Mouse (Mus musculus): Measurements from ENCODE around the gene Gucy2c. TPM values are rescaled to one million over a fixed set of nuclear protein-coding genes. Genes with fewer than 3 reads are reported as not detected.

Gene Gucy2c
- polyA plus RNA-seq, 1 experiment from 2014 or later, result not detected

- Histone ChIP-seq H3K9me3 (ENCODE audit: control insufficient read depth, low read length) (no peaks in the 10 kb centered on the region), H3K4me2 (ENCODE audit: low read length) (peak overlapping the region; percentile 91), H3K36me3 (ENCODE audit: control insufficient read depth, insufficient read depth, low read length) (peaks cover 20% of the 10 kb centered on the region), H3K27ac (replicated peaks in 1 of 2; ENCODE audit: control insufficient read depth in 1 of 2, insufficient read depth in 1 of 2, low read depth in 2 of 2, low read length in 2 of 2) (peak overlapping the region in 1 of 2 experiments; percentile 33; a peak in 1 of 4 replicates), H3K9ac (ENCODE audit: low read length) (peak overlapping the region; percentile 78), H3K4me1 (ENCODE audit: control insufficient read depth in 2 of 2, insufficient read depth in 2 of 2, low read length in 2 of 2) (peaks cover 7 to 14% of the 10 kb centered on the region in 2 experiments), H3K27me3 (ENCODE audit: control insufficient read depth, insufficient read depth, low read length) (no peaks in the 10 kb centered on the region), H3K4me3 (ENCODE audit: control insufficient read depth in 1 of 2, insufficient read depth in 1 of 2, low read depth in 1 of 2, low read length in 2 of 2) (peak overlapping the region; percentile 77 to 90)
- peak; percentile 5; the same call in 1 of the 2 replicates for ATAC-seq (ENCODE audit: insufficient number of reproducible peaks, insufficient read depth, low FRiP score, low read depth)
- WGBS, result under 1% methylated on average over 28 of the region's 28 CpGs
These were observed 27.1 kb upstream of the Gucy2c start for GRCm38 (mm10) chr6:136808631-136809046.

DNA sequence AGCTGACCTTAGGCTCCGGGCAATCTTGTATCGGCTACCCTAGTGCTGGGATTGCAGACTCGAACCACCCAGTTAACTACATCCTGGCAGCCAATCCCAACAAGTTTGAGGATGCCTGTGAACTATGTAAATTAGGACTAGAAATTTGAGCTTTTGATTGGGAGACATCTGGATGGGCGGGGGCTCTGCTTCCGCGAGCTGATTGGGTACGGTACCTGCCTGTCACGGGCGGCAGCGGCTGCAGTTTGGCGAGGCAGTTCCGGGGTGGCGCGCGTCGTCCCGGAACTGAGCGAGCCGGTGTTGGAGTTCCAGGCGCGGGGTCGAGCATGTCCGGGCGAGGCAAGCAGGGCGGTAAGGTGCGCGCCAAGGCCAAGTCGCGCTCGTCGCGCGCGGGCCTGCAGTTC lies 26.5 kb upstream of the Gucy2c start, which contains the start of gene H2afj:
H2afj (plus strand) TSS at position 231 of the 404 bp plus-strand sequence.
- WGBS, result under 1% methylated on average over 34 of the region's 34 CpGs
- H3K4me3 ChIP-seq (ENCODE audit: control insufficient read depth in 1 of 2, insufficient read depth in 1 of 2, low read depth in 1 of 2, low read length in 2 of 2), result peak within 1 kb of the TSS; percentile 77 to 90
- H3K4me2 ChIP-seq (ENCODE audit: low read length), result peak within 1 kb of the TSS; percentile 91
- no peaks in the 10 kb centered on the region for H3K9me3 ChIP-seq (ENCODE audit: control insufficient read depth, low read length)
- peaks cover 7 to 18% of the 10 kb centered on the region in 2 experiments for H3K4me1 ChIP-seq (ENCODE audit: control insufficient read depth in 2 of 2, insufficient read depth in 2 of 2, low read length in 2 of 2)
- peaks cover 13% of the 10 kb centered on the region for H3K36me3 ChIP-seq (ENCODE audit: control insufficient read depth, insufficient read depth, low read length)
- H3K27me3 ChIP-seq (ENCODE audit: control insufficient read depth, insufficient read depth, low read length), result no peaks in the 10 kb centered on the region
- H3K9ac ChIP-seq (ENCODE audit: low read length), result peak within 1 kb of the TSS; percentile 78
- ATAC-seq (ENCODE audit: insufficient number of reproducible peaks, insufficient read depth, low FRiP score, low read depth), result peak; percentile 88
- peak within 1 kb of the TSS; percentile 52 to 71; a peak in 3 of 4 replicates for H3K27ac ChIP-seq (replicated peaks in 1 of 2; ENCODE audit: control insufficient read depth in 1 of 2, insufficient read depth in 1 of 2, low read depth in 2 of 2, low read length in 2 of 2)

DNA sequence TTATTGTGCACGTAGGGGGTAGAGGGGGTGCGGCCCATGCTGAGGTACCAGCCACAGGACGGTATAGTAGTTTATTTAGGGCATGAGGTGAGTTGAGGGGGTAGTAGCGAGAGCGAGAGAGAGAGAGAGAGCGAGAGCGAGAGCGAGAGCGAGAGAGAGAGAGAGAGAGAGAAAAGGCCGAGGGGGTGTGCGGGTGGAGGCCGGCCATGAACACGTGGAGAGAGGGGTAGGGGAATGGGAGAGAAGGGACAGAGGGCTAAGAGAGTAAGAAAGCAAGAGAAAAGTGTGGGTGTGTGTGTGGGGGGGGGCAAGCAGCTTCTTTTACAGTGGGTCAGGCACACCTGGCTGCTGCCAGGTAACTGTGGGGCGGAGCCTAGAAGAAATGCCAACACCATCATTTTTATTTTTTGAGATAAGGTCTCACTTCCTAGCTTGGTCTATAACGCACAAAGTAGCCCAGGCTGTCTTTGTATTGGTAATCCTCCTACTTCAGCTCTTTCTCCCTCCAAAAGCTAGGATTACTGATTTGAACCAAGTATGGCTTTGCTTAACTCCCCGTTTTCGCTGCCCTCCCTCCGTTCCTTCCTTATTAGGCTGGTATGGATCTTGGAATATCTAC lies 25.9 kb upstream of the Gucy2c start:
- peak overlapping the region; percentile 52 to 71; a peak in 3 of 4 replicates for H3K27ac ChIP-seq (replicated peaks in 1 of 2; ENCODE audit: control insufficient read depth in 1 of 2, insufficient read depth in 1 of 2, low read depth in 2 of 2, low read length in 2 of 2)
- no peak for ATAC-seq (ENCODE audit: insufficient number of reproducible peaks, insufficient read depth, low FRiP score, low read depth)
- H3K36me3 ChIP-seq (ENCODE audit: control insufficient read depth, insufficient read depth, low read length), result peaks cover 8% of the 10 kb centered on the region
- peaks cover 7 to 21% of the 10 kb centered on the region in 2 experiments for H3K4me1 ChIP-seq (ENCODE audit: control insufficient read depth in 2 of 2, insufficient read depth in 2 of 2, low read length in 2 of 2)
- H3K4me3 ChIP-seq (ENCODE audit: control insufficient read depth in 1 of 2, insufficient read depth in 1 of 2, low read depth in 1 of 2, low read length in 2 of 2), result peak overlapping the region; percentile 37 to 77
- no peaks in the 10 kb centered on the region for H3K9me3 ChIP-seq (ENCODE audit: control insufficient read depth, low read length)
- H3K4me2 ChIP-seq (ENCODE audit: low read length), result peak overlapping the region; percentile 91
- H3K27me3 ChIP-seq (ENCODE audit: control insufficient read depth, insufficient read depth, low read length), result no peaks in the 10 kb centered on the region
- peak overlapping the region; percentile 67 for H3K9ac ChIP-seq (ENCODE audit: low read length)
- 24% methylated on average over 18 of the region's 18 CpGs for WGBS

DNA sequence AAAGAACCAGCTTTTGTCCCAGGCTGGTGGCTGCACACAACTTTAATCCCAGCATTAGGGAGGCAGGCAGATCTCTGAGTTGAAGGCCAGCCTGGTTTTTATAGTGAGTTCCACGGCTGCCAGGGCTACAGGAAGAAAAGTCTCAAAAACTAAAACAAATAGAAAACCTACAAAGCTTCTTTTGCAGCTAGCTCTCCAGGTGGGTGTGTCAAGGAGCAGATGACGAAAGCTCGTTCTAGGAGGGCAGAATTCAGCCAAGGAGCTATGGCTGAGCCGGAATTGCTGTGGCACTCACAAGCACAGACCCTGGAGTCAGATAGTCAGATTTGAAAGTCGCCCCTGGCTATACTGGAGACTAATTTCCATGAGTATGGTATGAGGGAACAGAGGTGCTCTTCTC lies 25.3 kb upstream of the Gucy2c start:
- H3K4me2 ChIP-seq (ENCODE audit: low read length), result peak overlapping the region; percentile 91; the same call in 1 of the 2 replicates
- no peaks in the 10 kb centered on the region for H3K27me3 ChIP-seq (ENCODE audit: control insufficient read depth, insufficient read depth, low read length)
- H3K36me3 ChIP-seq (ENCODE audit: control insufficient read depth, insufficient read depth, low read length), result peaks cover 1% of the 10 kb centered on the region; the same call in 1 of the 2 replicates
- no peaks in the 10 kb centered on the region for H3K9me3 ChIP-seq (ENCODE audit: control insufficient read depth, low read length)
- H3K4me1 ChIP-seq (ENCODE audit: control insufficient read depth in 2 of 2, insufficient read depth in 2 of 2, low read length in 2 of 2), result peaks cover 7 to 21% of the 10 kb centered on the region in 2 experiments
- no peak overlapping the region for H3K4me3 ChIP-seq (ENCODE audit: control insufficient read depth in 1 of 2, insufficient read depth in 1 of 2, low read depth in 1 of 2, low read length in 2 of 2)
- WGBS, result 79% methylated on average over 5 of the region's 5 CpGs
- H3K9ac ChIP-seq (ENCODE audit: low read length), result no peak overlapping the region
- no peak overlapping the region for H3K27ac ChIP-seq (replicated peaks in 1 of 2; ENCODE audit: control insufficient read depth in 1 of 2, insufficient read depth in 1 of 2, low read depth in 2 of 2, low read length in 2 of 2)
- no peak for ATAC-seq (ENCODE audit: insufficient number of reproducible peaks, insufficient read depth, low FRiP score, low read depth)

- ATAC-seq (ENCODE audit: insufficient number of reproducible peaks, insufficient read depth, low FRiP score, low read depth), result no peak
- H3K27me3 ChIP-seq (ENCODE audit: control insufficient read depth, insufficient read depth, low read length), result no peaks in the 10 kb centered on the region
- 82% methylated on average over 1 of the region's 1 CpGs for WGBS
- peak overlapping the region in 1 of 2 experiments; percentile 100; a peak in 1 of 4 replicates for H3K27ac ChIP-seq (replicated peaks in 1 of 2; ENCODE audit: control insufficient read depth in 1 of 2, insufficient read depth in 1 of 2, low read depth in 2 of 2, low read length in 2 of 2)
- no peak overlapping the region; the same call in 1 of the 2 replicates for H3K4me2 ChIP-seq (ENCODE audit: low read length)
- no peaks in the 10 kb centered on the region for H3K36me3 ChIP-seq (ENCODE audit: control insufficient read depth, insufficient read depth, low read length)
- H3K4me3 ChIP-seq (ENCODE audit: control insufficient read depth in 1 of 2, insufficient read depth in 1 of 2, low read depth in 1 of 2, low read length in 2 of 2), result no peak overlapping the region
- no peak overlapping the region for H3K9ac ChIP-seq (ENCODE audit: low read length)
- H3K9me3 ChIP-seq (ENCODE audit: control insufficient read depth, low read length), result no peaks in the 10 kb centered on the region
- peaks cover 7 to 21% of the 10 kb centered on the region in 2 experiments for H3K4me1 ChIP-seq (ENCODE audit: control insufficient read depth in 2 of 2, insufficient read depth in 2 of 2, low read length in 2 of 2)
These were observed 23.8 kb upstream of the Gucy2c start for GRCm38 (mm10) chr6:136805409-136805775.

DNA sequence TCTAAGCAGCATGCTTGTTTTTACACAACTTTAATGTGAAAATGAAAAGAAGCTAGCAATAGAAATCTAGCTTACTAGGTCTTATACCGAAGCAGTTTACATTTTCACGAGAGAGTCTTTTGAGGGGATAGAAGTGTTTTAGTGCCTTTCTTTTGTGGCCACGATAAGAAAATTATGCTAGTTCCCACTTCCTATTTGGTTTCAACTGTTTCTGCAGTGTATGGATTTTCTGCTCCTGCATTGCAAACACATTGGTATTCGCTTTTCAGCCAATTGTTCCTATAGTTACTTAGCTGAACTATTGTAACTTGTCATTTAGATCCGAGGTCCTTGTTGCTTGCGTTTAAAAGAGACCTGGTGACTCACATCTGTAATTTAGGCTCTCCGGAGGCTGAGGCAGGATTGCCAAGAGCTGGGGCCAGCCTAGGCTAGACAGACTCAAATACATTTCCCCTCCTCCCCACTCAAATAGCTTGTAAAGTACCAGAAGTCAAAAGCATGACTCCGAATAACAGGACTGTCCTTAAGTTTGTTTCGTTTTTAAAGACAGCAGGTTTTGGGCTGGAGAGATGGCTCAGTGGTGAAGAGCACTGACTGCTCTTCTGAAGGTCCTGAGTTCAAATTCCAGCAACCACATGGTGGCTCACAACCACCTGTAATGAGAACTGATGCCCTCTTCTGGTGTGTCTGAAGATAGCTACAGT lies 23.3 kb upstream of the Gucy2c start:
- Histone ChIP-seq H3K36me3 (ENCODE audit: control insufficient read depth, insufficient read depth, low read length) (no peaks in the 10 kb centered on the region), H3K27ac (replicated peaks in 1 of 2; ENCODE audit: control insufficient read depth in 1 of 2, insufficient read depth in 1 of 2, low read depth in 2 of 2, low read length in 2 of 2) (peak overlapping the region; percentile 38 to 100), H3K9me3 (ENCODE audit: control insufficient read depth, low read length) (no peaks in the 10 kb centered on the region), H3K4me1 (ENCODE audit: control insufficient read depth in 2 of 2, insufficient read depth in 2 of 2, low read length in 2 of 2) (peaks cover 7 to 21% of the 10 kb centered on the region in 2 experiments), H3K9ac (ENCODE audit: low read length) (peak overlapping the region; percentile 99), H3K4me3 (ENCODE audit: control insufficient read depth in 1 of 2, insufficient read depth in 1 of 2, low read depth in 1 of 2, low read length in 2 of 2) (peak overlapping the region in 1 of 2 experiments; percentile 82; a peak in 2 of 4 replicates), H3K4me2 (ENCODE audit: low read length) (peak overlapping the region; percentile 97), H3K27me3 (ENCODE audit: control insufficient read depth, insufficient read depth, low read length) (no peaks in the 10 kb centered on the region)
- 30% methylated on average over 9 of the region's 9 CpGs for WGBS
- ATAC-seq (ENCODE audit: insufficient number of reproducible peaks, insufficient read depth, low FRiP score, low read depth), result no peak

- H3K4me2 ChIP-seq (ENCODE audit: low read length), result peak within 1 kb of the TSS; percentile 97
- WGBS, result under 1% methylated on average over 50 of the region's 50 CpGs
- peak; percentile 70 for ATAC-seq (ENCODE audit: insufficient number of reproducible peaks, insufficient read depth, low FRiP score, low read depth)
These were observed 22.4 kb upstream of the Gucy2c start, which contains the start of gene Hist4h4 for GRCm38 (mm10) chr6:136803739-136804633. Gene Hist4h4, minus strand, starts transcription at chr6:136804415.

More at GRCm38 (mm10) chr6:136803739-136804633, 22.4 kb upstream of the Gucy2c start, which contains the start of gene Hist4h4:
- no peaks in the 10 kb centered on the region for H3K9me3 ChIP-seq (ENCODE audit: control insufficient read depth, low read length)
- peaks cover 0 to 15% of the 10 kb centered on the region in 2 experiments; a peak in 3 of 4 replicates for H3K4me1 ChIP-seq (ENCODE audit: control insufficient read depth in 2 of 2, insufficient read depth in 2 of 2, low read length in 2 of 2)
- peak within 1 kb of the TSS; percentile 99 for H3K9ac ChIP-seq (ENCODE audit: low read length)
- peak within 1 kb of the TSS; percentile 52 to 82 for H3K4me3 ChIP-seq (ENCODE audit: control insufficient read depth in 1 of 2, insufficient read depth in 1 of 2, low read depth in 1 of 2, low read length in 2 of 2)
- peak within 1 kb of the TSS; percentile 94 to 100 for H3K27ac ChIP-seq (replicated peaks in 1 of 2; ENCODE audit: control insufficient read depth in 1 of 2, insufficient read depth in 1 of 2, low read depth in 2 of 2, low read length in 2 of 2)
- H3K27me3 ChIP-seq (ENCODE audit: control insufficient read depth, insufficient read depth, low read length), result no peaks in the 10 kb centered on the region
- no peaks in the 10 kb centered on the region for H3K36me3 ChIP-seq (ENCODE audit: control insufficient read depth, insufficient read depth, low read length)

Measured in heart, embryonic 14.5 days (tissue).